Mouse (Mus musculus): ENCODE data around the gene Clk1. TPM values are rescaled to one million over a fixed set of nuclear protein-coding genes. Genes with fewer than 3 reads are reported as not detected.

Clk1 gene
- 100 to 1,000 TPM; 120 to 159 TPM for total RNA-seq (2021)
- 9.9 and 10.7 TPM in 2 replicates for polyA plus RNA-seq (2012; rRNA removed)
- long read RNA-seq, full-length matches to known transcripts: 15 of 18 reads
- long read RNA-seq, partial matches to known transcripts: 1 of 18 reads
- long read RNA-seq, other reads (novel, unspliced or antisense): 2 of 18 reads

DNA sequence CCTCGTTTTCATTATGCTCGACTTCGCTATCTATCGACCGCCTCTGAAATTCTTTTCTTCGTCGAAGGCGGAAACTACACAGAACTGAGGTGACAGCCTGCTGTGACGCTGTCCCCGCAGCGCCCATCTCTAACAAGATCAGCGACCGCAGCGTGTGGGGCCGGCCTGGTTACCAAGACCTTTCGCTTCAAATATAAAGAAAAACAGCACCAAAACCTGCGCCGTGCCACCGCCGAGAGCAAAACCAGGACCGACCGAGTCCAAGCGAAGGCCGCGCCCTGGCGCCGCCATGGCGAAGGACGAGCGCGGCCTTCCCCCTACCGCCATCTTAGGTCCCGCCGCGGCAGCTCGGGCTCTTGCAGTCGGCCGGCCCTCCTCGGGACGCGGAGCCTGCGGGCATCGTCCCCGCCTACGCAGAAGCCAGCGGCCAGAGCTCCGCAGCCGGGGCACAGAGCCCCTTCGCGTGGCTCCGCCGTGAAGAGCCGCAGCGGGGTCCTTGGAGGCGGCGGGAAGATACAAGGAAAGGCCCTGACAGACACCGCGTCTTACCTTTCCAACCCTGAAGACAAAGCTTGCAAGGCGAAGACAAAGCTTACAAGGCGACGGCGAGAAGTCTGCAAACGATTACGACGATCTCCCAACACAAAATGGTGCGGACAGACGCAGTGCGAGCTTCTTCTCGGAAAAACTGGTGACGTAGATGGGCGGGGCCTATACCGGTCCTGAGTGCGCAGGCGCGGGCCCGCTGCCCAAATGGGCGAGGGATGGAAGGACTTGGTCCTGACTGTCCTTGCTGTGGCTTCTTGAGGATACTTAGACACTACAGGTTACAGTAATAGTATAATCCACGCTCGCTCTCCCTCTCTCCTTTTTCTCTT is at the start of gene Clk1:
Gene Clk1 (minus strand): TSS at position 696 of the 878 bp plus-strand sequence.
- DNase-seq: peak; percentile 98

- DNase-seq: no peak
These were observed 41.7 kb upstream of the Clk1 start for GRCm38 (mm10) chr1:58465561-58465960.

- DNase-seq: no peak
These were observed 41.2 kb upstream of the Clk1 start for GRCm38 (mm10) chr1:58465042-58465441.

- no peak for DNase-seq
These were observed 40.1 kb upstream of the Clk1 start for GRCm38 (mm10) chr1:58463935-58464334.

GRCm38 (mm10) chr1:58460566-58460965 is 36.7 kb upstream of the Clk1 start:
- peak; percentile 23 for DNase-seq

DNA sequence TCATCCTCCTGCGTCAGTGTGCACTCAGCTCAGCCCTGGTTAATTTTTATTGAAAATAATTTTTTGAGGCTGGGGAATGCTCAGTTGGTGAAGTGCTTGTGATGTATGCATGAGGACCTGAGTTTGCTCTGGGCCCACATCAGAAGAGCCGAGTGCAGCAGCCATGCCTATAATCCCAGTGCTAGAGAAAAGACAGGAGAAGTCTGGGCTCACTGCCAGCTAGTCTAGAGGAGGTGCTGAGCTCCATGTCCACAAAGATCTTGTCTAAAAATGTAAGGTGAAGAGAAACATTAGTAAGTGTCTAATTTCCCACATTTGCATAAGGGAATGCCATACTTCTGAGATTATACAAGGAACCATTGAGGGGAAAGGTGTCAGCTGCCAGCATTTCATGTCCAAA is 35.0 kb upstream of the Clk1 start:
- no peak for DNase-seq

- no peak for DNase-seq
These were observed 34.3 kb upstream of the Clk1 start for GRCm38 (mm10) chr1:58458175-58458574.

DNA sequence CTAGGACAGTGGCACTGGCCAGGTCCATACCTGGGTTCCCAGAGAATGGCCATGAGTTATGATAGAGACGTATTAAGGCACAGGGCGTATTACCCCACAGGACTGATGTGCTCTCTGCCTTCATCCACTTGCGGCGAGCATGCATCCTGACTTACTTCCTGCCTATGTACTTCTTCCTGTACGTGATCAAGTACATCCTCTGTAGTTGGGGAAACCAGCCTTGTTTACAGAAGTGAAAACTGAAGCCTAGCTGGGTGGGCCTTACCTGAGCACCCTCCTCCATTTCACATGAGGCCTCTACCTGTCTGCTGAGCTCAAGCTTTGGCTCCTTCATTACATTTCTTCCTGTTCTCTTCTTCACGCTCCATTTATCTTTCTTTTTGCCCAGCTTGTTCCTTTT is 30.4 kb upstream of the Clk1 start:
- no peak for DNase-seq

DNA sequence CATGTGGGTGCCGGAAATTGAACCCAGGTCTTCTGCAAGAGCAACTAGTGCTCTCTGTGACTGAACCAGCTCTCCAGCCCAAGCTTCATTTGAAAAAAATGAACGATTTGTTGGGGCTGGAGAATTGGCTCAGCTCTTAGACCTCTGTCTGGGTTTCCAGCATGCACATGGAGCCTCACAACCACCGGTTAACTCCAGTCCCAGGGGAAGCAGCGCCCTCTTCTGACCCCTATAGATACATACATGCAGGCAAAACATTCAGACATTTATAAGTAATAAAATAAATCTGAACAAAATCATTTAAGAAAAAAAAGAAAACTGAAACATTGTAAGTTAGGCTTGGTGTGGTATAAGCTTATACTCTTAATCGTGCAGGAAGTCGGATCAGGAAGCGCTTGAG is 24.5 kb upstream of the Clk1 start:
- DNase-seq: no peak

DNA sequence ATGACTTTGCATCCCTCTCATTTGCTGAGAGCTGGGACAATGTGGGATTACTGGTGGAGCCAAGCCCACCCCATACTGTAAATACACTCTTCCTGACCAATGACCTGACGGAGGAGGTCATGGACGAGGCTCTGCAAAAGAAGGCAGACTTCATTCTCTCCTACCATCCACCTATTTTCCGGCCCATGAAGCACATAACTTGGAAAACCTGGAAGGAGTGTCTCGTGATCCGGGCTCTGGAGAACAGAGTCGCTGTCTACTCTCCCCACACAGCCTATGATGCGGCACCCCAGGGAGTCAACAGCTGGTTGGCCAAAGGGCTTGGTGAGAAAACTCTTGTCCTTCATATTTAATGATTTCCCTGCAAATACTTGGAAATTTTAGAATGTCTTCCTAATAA is 23.9 kb upstream of the Clk1 start:
- DNase-seq: no peak

DNA sequence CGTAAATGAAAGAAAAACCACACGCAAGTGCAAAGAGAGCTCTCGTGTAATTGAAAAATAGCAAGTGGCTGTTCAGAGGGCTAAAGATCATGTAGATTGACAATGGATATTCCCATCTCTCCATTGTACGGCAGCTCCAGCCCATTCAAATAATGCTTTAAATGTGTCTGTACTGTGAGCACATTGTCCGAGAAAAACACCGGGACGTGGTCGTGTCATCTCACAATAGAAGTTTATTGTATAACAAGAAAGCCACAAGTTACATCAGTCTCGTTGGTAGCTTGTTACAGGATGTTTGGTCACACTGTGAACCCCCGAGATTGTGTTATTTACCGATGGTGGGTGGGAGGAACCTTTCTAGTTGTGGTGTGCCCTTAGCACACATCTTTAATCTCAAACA is 22.0 kb upstream of the Clk1 start:
- DNase-seq: no peak

DNA sequence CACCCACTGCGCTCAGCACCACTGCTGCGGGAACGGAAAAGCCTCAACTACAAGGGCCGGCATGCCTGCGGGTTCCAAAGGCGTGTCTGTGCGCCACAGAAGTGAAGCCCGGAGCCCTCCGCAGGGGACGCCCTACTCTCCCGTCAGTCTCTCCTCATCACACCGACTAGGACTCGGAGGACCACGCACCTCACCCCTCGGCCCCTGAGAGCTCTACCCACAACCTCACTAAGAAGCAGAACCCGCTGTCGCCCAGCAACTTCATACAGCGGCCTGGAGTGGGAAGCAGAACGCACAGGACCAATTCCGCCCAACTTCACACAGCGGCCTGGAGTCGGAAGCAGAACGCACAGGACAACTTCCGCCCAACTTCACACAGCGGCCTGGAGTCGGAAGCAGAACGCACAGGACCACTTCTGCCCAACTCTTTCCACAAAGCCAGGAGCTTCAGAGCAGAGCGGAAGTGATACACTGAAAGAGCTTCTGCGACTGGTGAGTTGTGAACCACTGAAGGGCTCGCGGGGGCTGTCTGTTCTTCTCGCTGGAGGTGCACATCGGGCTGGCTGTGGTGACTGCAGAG is 21.4 kb upstream of the Clk1 start, which contains the start of the genes Nif3l1 and Ppil3:
Gene Nif3l1 (plus strand): TSS at position 9 of the 580 bp plus-strand sequence.
Gene Ppil3 (minus strand): TSS at position 344 of the 580 bp plus-strand sequence.
- DNase-seq: peak; percentile 92

GRCm38 (mm10) chr1:58444691-58445090 is 20.8 kb upstream of the Clk1 start:
- no peak for DNase-seq

GRCm38 (mm10) chr1:58424551-58424950 is 685 bp upstream of the Clk1 start:
- DNase-seq: no peak

GRCm38 (mm10) chr1:58422879-58423278 is 987 bp downstream of the Clk1 start:
- DNase-seq: peak; percentile 48

DNA sequence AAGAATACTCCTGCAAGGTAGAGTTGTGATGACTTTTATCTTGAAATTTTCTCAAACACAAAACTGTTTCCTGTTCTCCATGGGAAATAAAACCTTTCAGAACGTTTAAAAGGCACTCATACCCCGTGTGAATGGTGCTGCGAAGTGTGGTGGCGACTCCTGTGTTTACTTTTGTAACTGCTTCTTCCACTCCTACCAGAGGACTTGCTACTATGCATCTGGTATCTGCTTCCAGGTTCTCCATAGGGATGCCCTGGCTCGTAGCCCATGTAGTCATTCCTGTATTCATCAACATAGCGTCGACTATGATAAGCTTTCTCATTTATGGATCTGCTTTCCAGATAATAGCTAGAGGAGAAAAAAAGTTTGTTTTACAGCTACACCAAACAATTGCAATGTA is 2.9 kb downstream of the Clk1 start:
- DNase-seq: no peak

GRCm38 (mm10) chr1:58420032-58420431 is 3.8 kb downstream of the Clk1 start:
- no peak for DNase-seq

DNA sequence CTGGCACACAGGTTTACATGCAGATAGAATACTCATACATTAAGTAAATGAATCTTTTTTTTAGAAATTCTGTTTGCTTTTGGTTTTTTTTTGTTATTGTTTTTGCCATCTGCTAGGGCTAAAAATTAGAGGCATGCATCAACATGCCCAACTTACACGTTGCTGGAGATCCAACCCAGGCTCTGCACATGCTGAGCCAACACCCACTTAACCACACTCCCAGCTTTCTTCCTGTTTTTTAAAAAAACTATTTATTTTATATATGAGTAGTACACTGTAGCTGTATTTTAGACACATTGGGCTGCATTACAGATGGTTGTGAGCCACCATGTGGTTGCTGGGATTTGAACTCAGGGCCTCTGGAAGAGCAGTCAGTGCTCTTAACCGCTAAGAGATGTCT is 7.8 kb downstream of the Clk1 start:
- no peak for DNase-seq

GRCm38 (mm10) chr1:58415442-58415841 is 8.4 kb downstream of the Clk1 start:
- no peak for DNase-seq

- no peak for DNase-seq
These were observed 13.1 kb downstream of the Clk1 start for GRCm38 (mm10) chr1:58410776-58411175.

DNA sequence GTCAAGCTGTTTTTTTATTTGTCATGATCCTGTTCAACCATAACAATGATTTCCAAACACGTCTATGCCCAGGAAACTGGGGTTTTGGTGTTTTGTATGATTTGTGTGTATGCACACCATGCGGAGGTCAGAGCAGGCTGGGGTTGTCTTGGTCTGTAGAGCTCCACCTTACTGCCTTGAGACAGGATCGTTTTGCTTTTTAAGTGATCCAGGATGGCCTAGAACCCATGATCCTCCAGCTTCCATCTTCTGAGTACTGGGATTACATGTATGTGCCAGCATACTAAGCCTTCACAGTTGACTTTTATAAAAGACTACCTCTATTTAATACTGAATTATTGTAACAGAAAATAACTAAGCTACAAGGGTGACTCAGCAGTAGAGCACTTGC is 13.7 kb downstream of the Clk1 start:
- no peak for DNase-seq

DNA sequence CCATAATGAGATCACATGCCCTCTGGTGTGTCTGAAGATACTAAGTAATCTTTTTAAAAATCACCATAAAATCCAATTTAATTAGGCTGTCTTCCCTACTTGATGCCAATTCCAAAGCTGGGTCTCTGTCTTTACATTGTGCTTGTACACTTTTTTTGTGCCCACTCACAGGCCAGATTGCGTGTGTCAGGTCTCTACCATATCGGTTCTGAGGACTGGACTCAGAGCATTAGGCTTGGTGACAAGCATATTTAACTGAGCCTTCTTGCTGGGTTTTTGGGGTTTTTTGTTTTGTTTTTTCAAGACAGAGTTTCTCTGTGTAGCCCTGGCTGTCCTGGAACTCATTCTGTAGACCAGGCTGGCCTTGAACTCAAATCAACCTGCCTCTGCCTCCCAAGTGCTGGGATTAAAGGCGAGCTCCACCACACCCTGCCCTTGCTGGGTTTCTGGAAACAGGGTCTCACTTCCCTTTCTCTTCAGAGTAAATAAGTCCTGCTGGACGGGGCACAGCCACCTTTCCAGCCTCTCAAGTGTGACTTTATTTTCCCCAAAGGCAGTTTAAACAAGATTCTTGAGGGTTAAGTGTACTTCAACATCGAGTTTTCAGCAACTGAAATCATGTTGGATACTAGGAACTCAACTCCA is 14.2 kb downstream of the Clk1 start:
- DNase-seq: no peak

DNA sequence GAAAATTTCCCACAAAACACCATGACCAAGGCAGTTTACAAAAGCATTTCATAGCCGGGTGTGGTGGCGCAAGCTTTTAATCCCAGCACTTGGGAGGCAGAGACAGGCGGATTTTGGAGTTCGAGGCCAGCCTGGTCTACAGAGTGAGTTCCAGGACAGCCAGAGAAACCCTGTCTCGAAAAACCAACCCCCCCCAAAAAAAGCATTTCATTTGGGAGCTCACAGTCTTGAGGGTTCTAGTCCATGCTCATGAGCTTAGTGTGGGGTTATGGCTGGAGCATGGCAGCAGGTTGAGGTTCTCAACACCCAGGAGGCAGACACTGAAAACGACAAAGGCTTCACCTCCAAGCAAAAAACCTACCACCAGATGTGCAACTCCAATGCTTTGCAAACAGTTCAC is 15.7 kb downstream of the Clk1 start:
- DNase-seq: peak; percentile 2
